Mouse (Mus musculus): ENCODE measurements around the gene Tns1.

- TF ChIP-seq GATA1 (IDR thresholded peaks at IDR 0.05; ENCODE audit: borderline replicate concordance, low read length) (no peak), FLI1 (IDR thresholded peaks at IDR 0.05; ENCODE audit: low read length) (no peak)
These were observed 53.5 kb downstream of the Tns1 start for GRCm38 (mm10) chr1:74070745-74071144.

Measured in megakaryocyte, embryonic 14.5 days (primary cell).